Mouse (Mus musculus) heart, adult 2 months (tissue): ENCODE results near the gene Ksr2.

Experiments
- CTCF ChIP-seq: fragments of 200-600 bp; IDR thresholded peaks from 2 replicates; pipeline ENCODE4 v1.8.1; 2022; ENCODE audit warnings: antibody characterized with exemption, mild to moderate bottlenecking, moderate library complexity
- EP300 ChIP-seq: fragments of 200-500 bp; IDR thresholded peaks from 2 replicates; pipeline ENCODE4 v1.6.1; 2011; ENCODE audit warnings: low read depth, low read length, control low read depth; ENCODE audit not compliant: insufficient read depth

GRCm38 (mm10) chr5:117820445-117820844 lies 406.6 kb downstream of the Ksr2 start:
- TF ChIP-seq CTCF: no peak
- TF ChIP-seq EP300: no peak
